Mouse (Mus musculus) 416B (cell line): ENCODE measurements around the gene Pld3.
A peak's percentile ranks its signal among the peaks of the same experiment; 100 is the strongest.

Experiments
- DNase-seq: peaks from one replicate; pipeline ENCODE4 v3.0.0; 2011; ENCODE audit warnings: low read depth

The Pld3 gene

GRCm38 (mm10) chr7:27486770-27487697 is 66.0 kb downstream of the Pld3 start, which contains the start of gene Sertad1:
Sertad1 (plus strand) TSS chr7:27486910.
- DNase-seq, result peak; percentile 99

- DNase-seq, result peak; percentile 95
Measured at GRCm38 (mm10) chr7:27486102-27486769, 66.8 kb downstream of the Pld3 start.

GRCm38 (mm10) chr7:27483860-27484259 is 69.2 kb downstream of the Pld3 start:
- peak; percentile 79 for DNase-seq
